Mouse (Mus musculus) hindbrain, postnatal 0 days (tissue): Measurements from ENCODE around the gene Xpo4. TPM values are rescaled to one million over a fixed set of nuclear protein-coding genes. Genes with fewer than 3 reads are reported as not detected.
A peak's percentile ranks its signal among the peaks of the same experiment; 100 is the strongest.

Experiments used
- ATAC-seq: fragments of 200-750 bp; cut with Nextera tagmentation; 2 replicates; pipeline ENCODE4 v1.8.0; 2017; ENCODE audit warnings: mild to moderate bottlenecking, moderate TSS enrichment, moderate library complexity
- DNase-seq: peaks from one replicate; pipeline ENCODE4 v3.0.0-alpha.2; 2015; ENCODE audit warnings: low spot score
- H3K27ac ChIP-seq: fragments of 300-500 bp; sonication (generic); 2 replicates; pipeline ENCODE4 v1.5.1; 2014; ENCODE audit warnings: mild to moderate bottlenecking
- H3K27me3 ChIP-seq: fragments of 300-500 bp; sonication (generic); 2 replicates; pipeline ENCODE4 v1.6.1; 2014; ENCODE audit warnings: low read length, mixed read lengths; ENCODE audit not compliant: insufficient read depth
- H3K36me3 ChIP-seq: fragments of 300-500 bp; sonication (generic); 2 replicates; pipeline ENCODE4 v1.6.1; 2014; ENCODE audit warnings: low read length, mixed read lengths; ENCODE audit not compliant: insufficient read depth
- H3K4me1 ChIP-seq: fragments of 300-500 bp; sonication (generic); 2 replicates; pipeline ENCODE4 v1.6.1; 2014; ENCODE audit warnings: antibody characterized with exemption, low read length, mixed read lengths; ENCODE audit not compliant: insufficient read depth
- H3K4me2 ChIP-seq: fragments of 300-500 bp; sonication (generic); 2 replicates; pipeline ENCODE4 v1.6.1; 2014; ENCODE audit warnings: low read depth, mild to moderate bottlenecking, low read length, moderate library complexity, mixed read lengths
- H3K4me3 ChIP-seq: fragments of 300-500 bp; sonication (generic); 2 replicates; pipeline ENCODE4 v1.5.1; 2014; ENCODE audit warnings: low read length
- H3K9ac ChIP-seq: fragments of 300-500 bp; sonication (generic); replicated peaks from 2 replicates; pipeline ENCODE4 v1.6.1; 2014; ENCODE audit warnings: mild to moderate bottlenecking, low read length, moderate library complexity, mixed read lengths
- H3K9me3 ChIP-seq: fragments of 300-500 bp; sonication (generic); 2 replicates; pipeline ENCODE4 v1.6.1; 2016; ENCODE audit warnings: low read length, mixed read lengths
- CTCF ChIP-seq: IDR thresholded peaks from 2 replicates; pipeline ENCODE4 v1.5.1; 2016; ENCODE audit warnings: antibody characterized with exemption, control low read depth, low read depth
- WGBS: fragments of 180-500 bp; shearing (Covaris S2); extraction: QIAGEN DNeasy Blood & Tissue Kit; methylation state at CpG from one replicate; pipeline ENCODE4 v1.1.7; 2014; 5-methylcytosine and 5-hydroxymethylcytosine counted together
- polyA plus RNA-seq: library from polyadenylated mRNA; unstranded; fragments of >200 nt; fragmentation: Nextera tagmentation; extraction: Ambion mirVana; gene quantifications from 2 replicates; pipeline ENCODE4 v1.2.1, GENCODE M21; 2015
- total RNA-seq: library from RNA; depleted of rRNA; stranded (reverse); fragments of >200 nt; gene quantifications from 2 replicates; pipeline ENCODE4 v1.2.3, GENCODE M21; 2014

Gene Xpo4
- total and polyA plus RNA-seq, 2 experiments from 2014 or later = 10.1 to 12.4 TPM

GRCm38 (mm10) chr14:57535646-57536045, 129.6 kb downstream of the Xpo4 start:
- peaks cover 28% of the 10 kb centered on the region for H3K4me1 ChIP-seq
- peak; percentile 35; the same call in 1 of the 2 replicates for ATAC-seq
- H3K27me3 ChIP-seq = no peaks in the 10 kb centered on the region
- H3K4me3 ChIP-seq = no peak overlapping the region
- H3K27ac ChIP-seq = no peak overlapping the region
- no peak overlapping the region for H3K9ac ChIP-seq
- no peaks in the 10 kb centered on the region for H3K9me3 ChIP-seq
- no peaks in the 10 kb centered on the region for H3K36me3 ChIP-seq
- peak; percentile 59 for DNase-seq
- H3K4me2 ChIP-seq = no peak overlapping the region
- no peak for TF ChIP-seq CTCF
- WGBS = 20% methylated on average over 6 of the region's 6 CpGs

GRCm38 (mm10) chr14:57534961-57535360, 130.3 kb downstream of the Xpo4 start:
- WGBS = 10% methylated on average over 8 of the region's 8 CpGs
- TF ChIP-seq CTCF = no peak
- no peaks in the 10 kb centered on the region for H3K27me3 ChIP-seq
- DNase-seq (peak; percentile 74), ATAC-seq (peak; percentile 34; the same call in 1 of the 2 replicates)
- 0 out of 2 replicates have a peak overlapping the region, but pooled peaks have one; percentile 16 for H3K4me2 ChIP-seq
- no peaks in the 10 kb centered on the region for H3K36me3 ChIP-seq
- no peak overlapping the region for H3K9ac ChIP-seq
- no peaks in the 10 kb centered on the region for H3K9me3 ChIP-seq
- H3K4me1 ChIP-seq = peaks cover 28% of the 10 kb centered on the region
- H3K27ac ChIP-seq = peak overlapping the region; percentile 68
- H3K4me3 ChIP-seq = no peak overlapping the region

GRCm38 (mm10) chr14:57534346-57534745, 130.9 kb downstream of the Xpo4 start:
- no peaks in the 10 kb centered on the region for H3K36me3 ChIP-seq
- TF ChIP-seq CTCF = no peak
- H3K9me3 ChIP-seq = no peaks in the 10 kb centered on the region
- DNase-seq (no peak), ATAC-seq (no peak)
- WGBS = 13% methylated on average over 5 of the region's 5 CpGs
- no peak overlapping the region for H3K4me3 ChIP-seq
- peak overlapping the region; percentile 68; the same call in 1 of the 2 replicates for H3K27ac ChIP-seq
- H3K9ac ChIP-seq = no peak overlapping the region; the same call in 1 of the 2 replicates
- H3K4me1 ChIP-seq = peaks cover 28% of the 10 kb centered on the region
- H3K4me2 ChIP-seq = no peak overlapping the region
- H3K27me3 ChIP-seq = no peaks in the 10 kb centered on the region

GRCm38 (mm10) chr14:57533841-57534240, 131.4 kb downstream of the Xpo4 start:
- H3K9me3 ChIP-seq = no peaks in the 10 kb centered on the region
- H3K27me3 ChIP-seq = no peaks in the 10 kb centered on the region
- no peak overlapping the region for H3K27ac ChIP-seq
- no peak overlapping the region for H3K4me2 ChIP-seq
- no peak overlapping the region for H3K9ac ChIP-seq
- no peak for ATAC-seq
- 23% methylated on average over 11 of the region's 11 CpGs for WGBS
- TF ChIP-seq CTCF = no peak
- H3K4me3 ChIP-seq = no peak overlapping the region
- DNase-seq = peak; percentile 7
- peaks cover 28% of the 10 kb centered on the region for H3K4me1 ChIP-seq
- H3K36me3 ChIP-seq = no peaks in the 10 kb centered on the region

GRCm38 (mm10) chr14:57533214-57533613, 132.0 kb downstream of the Xpo4 start:
- ATAC-seq (no peak), DNase-seq (peak; percentile 43)
- H3K4me2 ChIP-seq = no peak overlapping the region
- H3K27me3 ChIP-seq = no peaks in the 10 kb centered on the region
- TF ChIP-seq CTCF = peak; percentile 83
- no peaks in the 10 kb centered on the region for H3K9me3 ChIP-seq
- H3K27ac ChIP-seq = no peak overlapping the region
- peaks cover 28% of the 10 kb centered on the region for H3K4me1 ChIP-seq
- H3K4me3 ChIP-seq = no peak overlapping the region
- WGBS = 51% methylated on average over 3 of the region's 3 CpGs
- H3K9ac ChIP-seq = no peak overlapping the region
- no peaks in the 10 kb centered on the region for H3K36me3 ChIP-seq

DNA sequence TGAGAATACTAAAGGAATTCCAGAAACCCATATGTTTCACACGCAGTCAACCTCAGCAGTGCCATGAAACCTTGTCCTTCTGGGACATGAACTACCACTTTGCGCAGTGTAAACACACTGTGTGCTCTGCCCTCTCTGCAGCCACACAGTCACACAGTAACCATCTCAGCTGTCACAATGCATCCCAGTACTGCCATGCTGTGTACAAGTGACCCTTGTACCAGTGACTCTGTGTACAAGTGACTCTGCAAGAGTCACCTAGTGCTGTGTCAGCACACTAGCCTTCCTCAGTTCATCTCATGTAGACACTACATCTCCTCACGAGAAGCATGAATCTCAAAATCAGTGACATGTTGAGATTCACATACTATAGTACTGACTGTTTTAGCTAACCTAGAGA, 132.7 kb downstream of the Xpo4 start:
- no peak for ATAC-seq
- TF ChIP-seq CTCF = no peak
- no peak overlapping the region for H3K27ac ChIP-seq
- 96% methylated on average over 3 of the region's 3 CpGs for whole genome bisulfite sequencing
- DNase-seq = no peak
- H3K36me3 ChIP-seq = no peaks in the 10 kb centered on the region
- H3K4me1 ChIP-seq = peaks cover 24% of the 10 kb centered on the region
- H3K9me3 ChIP-seq = no peaks in the 10 kb centered on the region
- no peak overlapping the region for H3K9ac ChIP-seq
- no peaks in the 10 kb centered on the region for H3K27me3 ChIP-seq
- H3K4me2 ChIP-seq = no peak overlapping the region
- no peak overlapping the region for H3K4me3 ChIP-seq

DNA sequence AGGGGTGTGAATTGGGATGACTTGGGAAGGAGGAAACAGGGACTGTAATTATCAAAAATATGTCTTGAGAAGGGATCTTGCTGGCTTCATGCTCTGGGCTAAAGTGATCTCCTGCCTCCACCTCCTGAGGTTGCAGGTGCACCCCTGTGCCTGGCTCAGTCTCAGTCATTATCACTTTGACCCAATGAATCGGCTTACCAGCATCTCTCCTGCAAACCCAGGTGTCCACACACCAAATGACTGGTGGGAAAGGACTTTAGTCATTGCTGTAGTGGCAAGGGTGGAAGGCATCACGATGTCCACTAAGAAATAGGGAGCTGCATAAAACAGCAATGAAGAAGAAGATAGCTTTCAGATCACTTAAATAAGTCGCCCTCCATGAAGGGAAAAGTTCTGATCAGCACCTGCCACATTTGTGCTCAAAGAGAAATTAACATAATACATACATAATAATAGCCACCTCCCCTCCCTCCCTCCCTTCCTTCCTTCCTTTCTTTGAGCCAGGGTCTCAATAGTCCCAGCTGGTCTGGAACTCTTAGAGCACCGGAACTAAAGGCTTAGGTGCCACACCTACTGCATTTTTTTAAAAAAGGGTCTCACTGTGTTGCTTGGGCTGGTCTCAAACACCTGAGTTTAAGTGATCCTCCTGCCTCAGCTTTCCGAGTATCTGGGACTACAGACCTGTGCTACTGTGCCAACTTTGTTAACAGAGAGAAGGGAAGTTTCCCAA, 135.3 kb downstream of the Xpo4 start:
- H3K4me1 ChIP-seq = peaks cover 12% of the 10 kb centered on the region
- DNase-seq = no peak
- no peaks in the 10 kb centered on the region for H3K27me3 ChIP-seq
- WGBS = 64% methylated on average over 5 of the region's 5 CpGs
- H3K27ac ChIP-seq = no peak overlapping the region
- H3K36me3 ChIP-seq = no peaks in the 10 kb centered on the region
- H3K4me2 ChIP-seq = no peak overlapping the region
- no peak overlapping the region for H3K4me3 ChIP-seq
- H3K9me3 ChIP-seq = no peaks in the 10 kb centered on the region
- no peak for ATAC-seq
- no peak overlapping the region for H3K9ac ChIP-seq
- no peak for TF ChIP-seq CTCF
